Mouse (Mus musculus) embryo, embryonic 10.5 days (tissue): ENCODE data around the gene Ccdc130.

Experiments used
- DNase-seq: peaks from one replicate; pipeline ENCODE4 v3.0.0-alpha.2; 2015; ENCODE audit warnings: low spot score

Ccdc130 gene

GRCm38 (mm10) chr8:84269950-84270773, at the start of gene Ccdc130:
Ccdc130 (minus strand) TSS chr8:84270380.
- peak; percentile 100 for DNase-seq

DNA sequence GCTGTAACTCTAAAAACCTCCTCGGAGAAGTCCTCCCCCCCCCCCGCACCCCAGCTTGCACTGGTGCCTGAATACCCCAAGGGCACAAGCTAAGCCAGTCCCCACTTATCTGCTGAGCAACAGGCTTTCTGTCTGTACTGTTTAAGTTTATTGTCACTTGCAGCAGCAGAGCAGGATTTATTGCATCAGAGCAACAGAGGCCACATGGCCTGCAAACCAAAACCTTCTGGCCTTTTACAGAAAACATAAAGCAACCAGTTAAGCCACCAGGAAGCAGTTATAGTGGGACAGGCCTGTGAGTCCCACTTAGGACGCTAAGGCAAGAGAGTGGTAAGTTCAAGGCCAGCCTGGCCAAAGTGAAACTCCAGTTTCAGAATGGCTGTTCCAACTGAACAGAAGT, 38.2 kb upstream of the Ccdc130 start:
- peak; percentile 49 for DNase-seq

GRCm38 (mm10) chr8:84303951-84304350, 33.8 kb upstream of the Ccdc130 start:
- DNase-seq: no peak

- no peak for DNase-seq
Measured at GRCm38 (mm10) chr8:84297029-84297785, 27.0 kb upstream of the Ccdc130 start.

- DNase-seq: peak; percentile 71
Measured at GRCm38 (mm10) chr8:84291688-84292087, 21.5 kb upstream of the Ccdc130 start.

DNA sequence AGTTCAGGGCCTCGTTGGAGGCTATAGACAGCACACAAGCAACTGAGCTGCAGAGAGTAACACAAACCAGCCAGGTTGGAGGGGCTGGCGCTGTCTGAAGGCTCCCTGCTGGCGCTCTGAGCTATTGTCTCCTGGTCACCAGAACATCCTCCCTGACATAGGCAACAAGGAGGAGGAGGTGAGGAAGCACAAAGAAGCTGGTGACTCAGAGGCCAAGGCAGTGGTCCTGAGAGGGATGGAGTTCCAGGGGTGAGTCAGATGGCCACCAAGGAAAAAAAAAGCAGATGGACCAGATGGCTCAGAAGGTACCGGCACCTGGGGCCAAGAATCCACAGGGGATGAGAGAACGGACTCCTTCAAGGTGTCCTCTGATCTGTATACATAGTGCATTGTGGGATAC, 20.9 kb upstream of the Ccdc130 start:
- DNase-seq: no peak

DNA sequence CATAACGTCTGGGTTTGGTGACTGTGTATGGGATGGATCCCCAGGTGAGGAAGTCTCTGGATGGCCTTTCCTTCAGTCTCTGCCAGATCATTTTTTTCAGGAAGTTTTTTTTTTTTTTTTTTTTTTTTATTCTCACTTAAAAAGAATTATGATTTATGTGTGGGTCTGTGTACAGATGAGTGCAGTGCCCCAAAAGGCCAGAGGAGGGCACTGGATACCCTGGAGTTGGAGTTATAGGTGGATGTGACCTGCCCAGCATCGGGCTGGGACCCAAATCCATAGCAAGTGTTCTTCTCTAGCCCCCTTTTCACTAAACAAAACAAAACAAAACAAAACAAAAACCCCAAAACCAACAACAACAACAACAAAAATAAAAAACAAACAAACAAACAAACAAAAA, 18.7 kb upstream of the Ccdc130 start:
- peak; percentile 44 for DNase-seq

GRCm38 (mm10) chr8:84285665-84286064, 15.5 kb upstream of the Ccdc130 start:
- DNase-seq: peak; percentile 70

DNA sequence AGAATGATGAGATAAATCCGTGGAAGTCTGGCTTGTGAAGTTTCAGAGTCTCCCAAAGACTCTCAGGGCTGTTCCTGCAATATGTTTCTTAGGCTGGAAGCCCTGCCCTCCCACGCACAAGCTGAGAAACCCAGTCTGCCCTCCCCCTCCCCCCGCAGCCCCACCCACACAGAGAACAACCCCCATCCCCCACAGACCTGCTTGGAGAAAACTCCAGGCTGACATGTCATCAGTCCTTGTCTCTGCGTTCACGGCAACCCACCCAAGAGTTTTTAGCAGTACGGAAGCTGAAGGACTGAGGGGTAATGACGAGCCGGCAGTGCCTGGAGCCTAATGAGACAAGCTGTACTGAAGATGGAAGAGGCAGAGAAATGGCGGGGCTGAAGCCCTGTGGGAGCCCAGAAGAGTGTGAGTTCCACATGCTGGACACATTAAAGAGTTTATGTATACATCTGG, 14.5 kb upstream of the Ccdc130 start:
- DNase-seq: peak; percentile 62

GRCm38 (mm10) chr8:84280777-84281176, 10.6 kb upstream of the Ccdc130 start:
- DNase-seq: no peak

DNA sequence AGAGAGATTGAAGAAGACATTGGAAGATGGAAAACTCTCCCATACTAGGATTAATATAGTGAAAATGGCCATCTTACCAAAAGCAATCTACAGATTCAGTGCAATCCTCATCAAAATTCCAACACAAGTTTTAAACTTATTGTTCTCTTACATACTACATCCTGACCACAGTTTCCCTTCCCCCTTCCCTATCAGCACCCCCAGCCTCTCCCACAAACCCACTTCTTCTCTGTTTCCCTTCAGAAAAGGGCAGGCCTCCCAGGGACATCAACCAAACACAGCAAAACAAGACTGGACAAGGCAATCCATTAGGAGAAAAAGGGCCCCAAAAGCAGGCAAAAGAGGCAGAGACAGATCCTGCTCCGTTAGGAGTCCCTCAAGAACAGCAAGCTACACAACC, 6.3 kb upstream of the Ccdc130 start:
- DNase-seq: no peak

GRCm38 (mm10) chr8:84273968-84274367, 3.8 kb upstream of the Ccdc130 start:
- no peak for DNase-seq

GRCm38 (mm10) chr8:84272302-84272701, 2.1 kb upstream of the Ccdc130 start:
- DNase-seq: no peak

DNA sequence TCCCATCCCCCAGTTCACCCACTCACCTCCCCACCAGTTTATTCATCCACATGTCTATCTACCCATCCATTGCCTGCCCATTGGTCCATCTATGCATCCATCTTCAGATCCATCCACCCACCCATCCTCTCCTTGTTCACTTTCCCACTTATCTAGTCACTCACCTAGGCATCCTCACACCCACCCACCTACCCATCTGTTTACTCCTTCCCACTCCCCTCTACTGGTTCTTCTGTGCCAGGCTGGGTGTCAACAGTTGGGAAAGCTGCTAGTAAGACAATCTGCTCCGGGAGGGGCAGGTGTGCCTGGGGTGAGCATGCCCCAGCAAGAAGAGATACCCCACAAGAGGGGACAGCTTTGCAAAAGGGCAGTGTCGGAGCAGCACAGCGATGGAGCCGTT, 9.1 kb downstream of the Ccdc130 start:
- DNase-seq: no peak

DNA sequence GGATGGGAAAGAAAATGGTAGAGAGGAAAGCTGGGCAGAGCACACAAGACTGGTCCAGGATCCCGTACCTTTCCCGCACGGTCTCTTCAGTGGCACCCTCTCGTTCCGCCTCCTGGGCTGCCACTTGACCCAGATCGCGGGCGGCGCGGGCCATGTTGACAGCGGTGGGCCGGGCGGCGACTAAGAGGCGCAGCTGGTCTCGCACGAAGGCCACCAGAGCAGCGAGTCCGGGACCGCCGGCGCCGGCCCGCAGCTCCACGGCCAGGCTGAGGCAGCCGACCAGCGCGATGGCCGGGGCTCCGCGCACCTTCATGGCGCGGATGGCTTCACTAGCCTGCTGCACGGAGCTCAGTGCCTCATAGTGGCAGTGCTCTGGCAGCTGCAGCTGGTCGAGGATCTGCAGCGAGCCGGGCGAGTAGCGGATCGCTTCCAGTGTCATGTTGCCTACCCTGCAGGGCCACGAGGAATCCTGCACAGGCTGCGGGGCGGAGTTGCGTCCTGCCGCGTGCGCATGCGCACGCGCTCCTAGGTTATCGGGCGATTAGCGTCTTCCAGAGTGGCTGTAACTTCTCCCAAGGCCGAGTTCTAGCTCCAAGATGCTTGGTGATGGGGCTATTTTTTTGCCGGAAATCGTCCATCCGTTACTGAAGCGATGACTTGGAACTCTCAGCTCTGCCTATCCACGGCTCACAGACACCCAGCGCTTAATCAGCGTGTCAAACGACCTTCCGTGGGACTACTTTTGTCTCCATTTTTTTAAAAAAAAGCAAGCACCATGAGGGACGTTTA, 13.2 kb downstream of the Ccdc130 start, which contains the start of gene Mri1:
Gene Mri1 (minus strand): TSS at position 505 of the 789 bp plus-strand sequence.
- DNase-seq: peak; percentile 94

DNA sequence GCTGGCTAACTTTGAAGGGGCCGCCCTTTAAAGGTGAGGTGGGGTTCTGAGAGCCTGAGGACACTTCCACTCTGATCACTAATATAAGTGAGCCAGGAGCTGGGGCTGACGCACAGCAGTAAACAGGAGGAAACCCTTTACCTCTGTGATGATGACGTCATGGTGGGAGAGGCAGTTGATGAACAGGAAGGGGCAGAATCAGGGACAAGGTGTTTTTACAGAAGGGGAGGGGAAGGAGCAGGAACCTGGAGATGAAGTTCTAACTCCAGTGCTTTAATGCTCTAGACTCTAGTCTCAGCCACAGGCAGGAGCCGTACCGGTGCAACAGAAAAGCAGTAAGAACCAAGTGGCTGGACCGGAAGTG, 13.7 kb downstream of the Ccdc130 start:
- peak; percentile 63 for DNase-seq

DNA sequence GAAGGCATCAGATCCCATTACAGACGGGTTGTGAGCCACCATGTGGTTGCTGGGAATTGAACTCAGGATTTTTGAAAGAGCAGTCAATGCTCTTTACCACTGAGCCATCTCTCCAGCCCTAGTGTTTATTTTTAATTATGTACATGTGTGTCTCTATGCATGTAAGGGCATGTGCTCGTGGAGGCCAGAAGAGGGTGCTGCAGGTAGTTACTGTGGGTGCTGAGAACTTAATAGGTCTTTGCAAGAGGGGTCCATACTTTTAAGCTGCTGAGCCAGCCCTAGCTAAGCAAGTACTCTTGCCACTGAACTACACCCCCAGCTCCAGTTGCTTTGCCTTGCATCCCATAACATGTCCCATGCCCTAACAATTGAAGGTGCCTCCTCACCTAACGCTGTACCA, 14.3 kb downstream of the Ccdc130 start:
- no peak for DNase-seq

DNA sequence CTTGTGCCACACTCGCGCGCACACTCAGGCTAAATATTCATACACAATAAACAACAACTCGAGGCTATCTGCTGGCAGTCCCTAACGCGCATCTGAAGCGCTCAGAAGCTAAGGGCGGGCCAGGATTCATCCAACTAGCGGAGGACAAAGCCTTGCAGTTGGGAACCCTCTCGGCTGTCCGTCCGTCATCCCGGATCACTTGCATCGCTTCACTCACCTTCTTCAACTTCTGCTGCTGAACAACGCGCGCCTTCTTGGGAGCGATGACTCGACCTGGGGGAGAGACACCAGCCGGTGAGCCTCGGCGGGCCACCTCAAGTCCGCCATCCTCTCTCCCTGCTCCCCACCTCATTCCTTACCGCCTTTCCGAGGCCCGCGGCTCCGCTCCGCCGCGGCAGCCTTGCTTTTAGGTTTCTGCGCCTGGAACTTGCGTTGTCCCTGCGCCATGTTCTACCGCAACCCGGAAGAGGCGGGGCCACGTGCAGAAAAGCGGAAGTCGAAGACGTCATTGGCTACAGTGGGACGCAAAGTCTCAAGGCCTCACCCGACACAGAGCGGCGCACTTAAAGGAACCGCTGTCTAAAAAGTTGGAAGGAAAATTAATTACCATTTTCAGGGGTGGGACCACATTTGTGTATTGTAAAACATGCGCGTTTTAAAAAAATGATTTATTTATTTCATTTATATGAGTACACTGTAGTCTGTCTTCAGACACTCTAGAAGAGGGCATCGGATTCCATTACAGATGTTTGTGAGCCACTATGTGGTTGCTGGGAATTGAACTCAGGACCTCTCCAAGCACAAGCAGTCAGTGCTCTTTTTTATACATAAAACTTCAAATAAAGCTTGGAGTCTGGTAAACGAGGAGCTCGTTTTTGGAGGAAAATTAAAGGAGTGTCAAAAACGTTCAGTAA, 20.7 kb downstream of the Ccdc130 start, which contains the start of gene D8Ertd738e:
Gene D8Ertd738e (minus strand): TSS at position 463 of the 914 bp plus-strand sequence.
- peak; percentile 97 for DNase-seq

DNA sequence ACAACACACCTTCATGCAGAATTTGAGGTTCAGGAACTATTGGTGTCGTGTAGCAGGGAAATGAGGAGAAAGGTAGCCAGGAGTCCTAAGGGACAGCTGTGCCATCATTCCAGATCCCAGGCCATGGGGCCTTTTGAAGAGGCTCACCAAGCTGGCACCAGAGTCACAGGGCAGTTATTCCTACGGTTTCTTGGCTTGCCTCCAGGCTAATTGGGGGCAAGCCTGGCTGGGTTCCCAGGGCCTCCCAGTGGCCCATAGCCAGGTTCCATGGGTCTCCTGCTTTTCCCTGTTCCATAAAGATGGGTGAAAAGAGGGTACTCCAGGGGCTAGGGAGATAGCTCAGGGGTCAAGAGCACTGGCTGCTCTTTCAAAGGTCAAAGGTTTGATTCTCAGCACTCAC, 28.4 kb downstream of the Ccdc130 start:
- no peak for DNase-seq

- DNase-seq: no peak
Measured at GRCm38 (mm10) chr8:84241167-84241566, 29.0 kb downstream of the Ccdc130 start.
